Mouse (Mus musculus) heart, adult 8-10 months (tissue): ENCODE measurements around the gene Tpgs1. TPM values are rescaled to one million over a fixed set of nuclear protein-coding genes. Genes with fewer than 3 reads are reported as not detected.

Experiments
- DNase-seq: peaks from one replicate; pipeline ENCODE4 v3.0.0; 2022; ENCODE audit warnings: low spot score
- total RNA-seq, 4 experiments: library from RNA; stranded (reverse); gene quantifications; 2 replicates each; pipeline ENCODE4 v1.2.4; 2022

The Tpgs1 gene
- 10 to 100 TPM; 14.5 to 20.0 (median 16.9) TPM for total RNA-seq

DNA sequence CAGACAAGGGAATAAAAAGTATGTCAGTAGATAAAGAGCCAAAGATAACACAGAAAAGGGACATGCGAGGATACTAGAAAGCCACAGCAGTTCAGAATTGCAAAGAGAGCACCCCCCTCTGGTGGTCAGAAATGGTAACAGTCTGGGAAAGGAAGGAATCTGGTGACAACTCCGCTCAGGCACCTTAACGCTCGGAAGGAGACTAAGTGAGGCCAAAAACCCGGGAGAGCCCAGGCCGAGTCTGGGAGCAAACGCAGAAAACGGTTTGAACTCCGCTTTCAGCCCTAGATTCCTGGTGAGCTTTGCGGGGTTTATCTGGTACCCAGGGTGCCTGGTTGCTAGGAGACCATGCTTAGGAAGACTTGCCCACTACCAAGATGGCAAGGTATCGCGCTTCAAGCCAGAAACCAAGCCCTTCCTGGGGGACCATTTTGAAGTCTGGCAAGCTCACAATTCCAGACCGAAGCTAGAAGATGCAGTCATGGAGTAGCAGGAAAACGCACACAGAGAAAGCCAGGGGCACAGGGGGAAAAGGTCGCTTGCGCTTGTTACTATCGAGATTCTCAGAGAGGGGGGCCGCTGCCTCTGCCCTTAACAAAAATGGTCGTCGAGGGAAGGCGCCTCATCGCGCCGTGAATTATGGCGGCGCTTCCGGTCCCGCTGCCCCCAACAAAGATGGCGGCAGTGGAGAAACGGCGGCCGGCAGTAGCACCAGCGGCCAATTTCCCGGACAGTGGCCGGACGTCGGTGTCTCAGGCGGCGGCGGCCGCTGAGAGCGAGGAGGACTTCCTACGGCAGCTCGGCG, at the start of gene Tpgs1:
Gene Tpgs1 (plus strand): TSS at position 599 of the 805 bp plus-strand sequence.
- peak; percentile 92 for DNase-seq

DNA sequence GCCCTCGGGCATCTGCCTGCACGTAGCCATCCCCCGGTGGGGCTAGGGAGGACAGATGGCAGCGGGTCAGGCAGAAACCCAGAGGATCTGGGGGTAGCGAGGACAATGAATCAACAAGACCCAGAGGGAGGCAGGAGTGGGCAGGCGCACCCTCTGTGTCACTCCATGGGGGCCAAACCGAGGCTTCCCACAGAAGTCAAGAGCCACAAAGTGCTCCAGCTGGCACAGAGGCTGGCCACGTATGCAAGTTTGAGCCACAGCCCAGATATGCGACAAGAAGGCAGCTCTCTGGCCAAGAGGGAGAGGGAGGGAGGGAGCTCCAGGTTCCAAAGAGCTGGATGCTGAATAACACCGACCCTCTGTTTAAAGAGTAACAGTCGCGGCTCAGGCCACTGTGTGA, 45.2 kb upstream of the Tpgs1 start:
- peak; percentile 43 for DNase-seq

DNA sequence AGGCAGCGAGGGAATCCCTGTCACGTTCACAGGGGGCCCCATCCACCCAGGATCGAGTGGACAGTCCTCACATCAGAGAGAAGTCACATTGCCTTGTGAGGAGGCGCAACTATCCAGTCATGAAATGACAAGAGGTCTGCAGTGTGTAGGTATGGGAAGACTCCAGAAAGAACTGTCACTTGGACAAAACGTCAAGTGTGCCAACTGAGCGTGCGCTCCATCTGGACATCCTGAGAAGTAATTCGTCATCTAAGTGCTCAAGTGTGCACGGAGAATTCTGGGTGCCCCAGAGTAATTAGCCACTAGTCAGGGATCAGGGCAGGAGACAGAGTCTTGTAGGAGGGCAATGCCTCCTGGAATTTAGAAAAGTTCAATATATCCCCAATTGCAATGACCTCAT, 43.8 kb upstream of the Tpgs1 start:
- DNase-seq = no peak

DNA sequence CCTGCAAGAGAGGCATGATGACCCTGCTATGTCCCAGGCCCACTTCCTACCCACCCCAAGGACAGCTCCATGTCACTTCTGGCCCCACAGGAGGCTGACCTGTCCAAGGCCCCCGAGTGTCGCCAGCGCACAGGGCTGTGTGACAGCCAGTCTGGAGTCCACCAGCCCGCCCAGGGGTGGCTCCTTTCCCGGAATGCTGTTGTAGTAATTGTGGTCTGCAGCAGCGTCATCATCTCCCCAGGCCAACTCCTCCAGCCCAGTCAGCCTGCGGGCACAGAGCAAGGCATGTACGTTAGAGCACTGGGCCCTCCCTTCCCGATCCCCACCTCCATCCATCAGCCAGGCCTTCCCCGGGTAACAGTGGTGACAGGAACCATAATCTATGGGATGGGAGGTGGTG, 43.0 kb upstream of the Tpgs1 start:
- no peak for DNase-seq

DNA sequence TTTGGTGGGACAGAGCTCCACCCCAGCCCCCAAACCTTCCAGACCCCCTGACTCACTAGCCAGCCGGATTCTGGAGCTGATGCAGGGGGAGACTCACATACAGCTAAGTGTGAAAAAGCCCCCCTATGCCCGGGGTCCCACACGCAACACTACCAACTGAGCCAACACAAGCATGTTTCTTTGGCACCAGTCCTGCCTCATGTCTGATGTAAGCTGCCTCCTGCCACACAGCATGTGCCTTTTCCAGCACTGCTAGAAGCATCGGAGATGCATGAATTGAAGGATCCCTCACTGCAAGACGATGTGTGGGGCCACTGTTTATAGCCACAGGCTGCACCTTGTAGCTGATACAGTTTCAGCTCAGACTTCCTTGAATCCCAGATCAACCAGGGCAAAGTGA, 40.8 kb upstream of the Tpgs1 start:
- no peak for DNase-seq

DNA sequence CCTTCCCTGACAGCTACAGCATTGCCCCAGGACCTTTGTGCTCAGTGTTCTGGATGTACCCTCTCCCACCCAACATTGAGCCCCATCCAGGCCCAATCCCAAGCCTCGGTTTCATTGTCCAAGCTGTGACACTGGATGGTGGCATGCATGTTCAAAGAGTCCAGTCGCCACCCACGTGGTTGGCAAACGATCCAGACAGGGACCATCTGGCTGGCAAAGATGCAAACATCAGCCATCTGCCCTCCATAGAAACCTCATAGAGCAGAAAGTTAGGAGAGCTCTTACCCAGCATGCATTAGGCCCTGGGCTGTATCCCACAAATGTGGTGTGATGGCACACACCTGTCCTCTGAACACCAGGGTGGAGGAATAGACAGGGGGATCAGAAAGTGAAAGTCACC, 37.7 kb upstream of the Tpgs1 start:
- no peak for DNase-seq

DNA sequence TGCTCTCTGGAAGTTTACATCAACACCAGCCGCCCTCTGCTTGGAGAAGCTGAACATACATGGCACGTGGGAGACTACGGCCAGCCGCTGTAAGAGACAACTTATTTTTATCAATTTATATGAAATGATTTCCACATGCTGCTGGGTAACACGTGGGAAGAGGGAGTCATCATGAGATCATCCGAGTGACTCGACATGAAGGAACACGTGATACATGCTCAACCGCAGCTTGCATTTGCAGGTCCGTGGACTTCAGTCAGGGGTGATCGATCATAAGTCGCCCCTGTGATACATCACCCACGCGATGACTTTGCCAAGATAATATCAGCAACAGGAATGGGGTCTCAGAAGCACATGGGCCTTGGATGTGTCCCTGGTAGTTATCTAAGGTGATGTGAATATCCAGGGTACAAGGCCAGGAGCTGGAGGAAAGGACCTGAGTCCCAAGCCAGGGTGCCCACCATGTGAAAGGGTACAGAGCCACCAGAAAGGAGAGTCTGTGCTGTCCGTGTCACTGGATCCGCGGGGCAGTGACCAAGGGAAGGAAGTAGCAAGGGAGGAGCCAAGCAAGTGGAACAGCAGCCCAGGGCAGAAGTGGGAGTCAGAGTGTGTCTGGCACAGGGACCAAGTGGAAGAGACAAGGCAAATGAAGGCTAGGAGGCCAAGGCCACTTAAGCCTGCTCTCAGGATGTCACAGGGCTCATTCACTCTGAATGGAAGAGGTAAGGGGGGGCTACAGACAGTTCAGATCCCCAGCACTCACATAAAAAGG, 36.0 kb upstream of the Tpgs1 start:
- DNase-seq = no peak

DNA sequence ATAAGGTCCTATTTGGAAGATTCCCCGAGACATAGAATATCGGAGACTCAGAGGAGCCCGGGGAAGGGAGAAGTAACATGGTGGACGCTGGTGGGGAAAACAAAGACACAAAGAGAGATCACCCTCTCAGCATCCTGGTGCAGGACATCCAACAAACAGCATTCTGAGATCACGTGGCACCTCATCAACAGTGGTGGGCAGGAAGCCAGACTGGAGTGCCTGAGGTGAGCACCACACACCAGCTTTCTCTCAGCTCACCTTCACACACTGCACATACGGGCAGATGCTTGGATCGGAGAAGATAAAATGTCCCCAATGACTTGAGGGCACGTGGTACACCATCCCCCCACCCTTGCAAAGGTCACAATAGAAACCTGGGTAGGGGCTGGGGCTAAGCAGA, 32.9 kb upstream of the Tpgs1 start:
- DNase-seq = no peak

DNA sequence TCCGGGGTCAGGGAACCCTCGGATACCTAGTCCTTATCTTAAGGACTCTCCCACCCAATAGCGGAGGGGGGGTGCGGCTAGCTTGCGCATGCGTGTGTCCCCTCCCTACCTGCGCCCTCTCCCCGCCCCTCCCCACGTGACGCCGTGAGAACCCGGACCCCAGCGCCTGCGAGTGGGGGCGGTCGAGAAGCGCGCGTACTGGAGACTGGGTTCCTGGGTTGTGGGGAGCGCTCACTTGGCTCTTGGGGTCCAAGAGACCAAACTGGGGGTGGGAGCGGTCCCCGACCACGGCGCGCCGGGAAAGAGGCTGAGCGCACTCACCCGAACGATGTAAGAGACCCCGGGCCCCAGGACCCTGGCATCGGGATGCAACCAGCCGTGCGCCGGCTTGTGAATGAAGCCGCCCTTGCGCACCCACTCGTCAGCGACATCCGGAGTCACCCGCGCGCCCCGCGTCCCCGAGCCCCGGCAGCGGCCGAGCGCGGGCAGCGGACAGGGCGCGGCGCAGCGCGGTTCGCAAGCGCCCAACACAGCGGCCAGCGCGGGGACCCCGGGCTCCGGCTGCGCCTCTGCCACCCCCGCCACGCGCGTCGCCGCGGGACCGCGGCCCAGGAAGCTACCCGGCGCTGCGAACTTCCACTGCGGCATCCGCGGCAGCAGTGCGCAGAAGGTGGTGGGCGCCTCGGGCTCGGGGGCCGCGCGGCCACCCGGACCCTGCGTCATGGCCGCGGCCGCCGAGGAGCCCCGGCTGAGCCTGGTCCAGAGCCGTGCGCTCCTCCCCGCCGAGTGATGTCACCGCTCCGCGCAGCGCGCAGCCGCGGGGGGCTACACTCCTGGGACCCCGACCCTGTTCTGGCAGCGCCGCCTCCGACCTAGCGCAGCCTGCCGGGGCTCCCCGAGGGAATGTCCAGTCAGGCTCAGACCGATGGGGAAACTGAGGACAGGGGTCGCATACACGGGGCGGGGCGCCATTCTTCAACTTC, 31.8 kb upstream of the Tpgs1 start, which contains the start of gene Shc2:
Gene Shc2 (minus strand): TSS at position 791 of the 983 bp plus-strand sequence.
- no peak for DNase-seq

DNA sequence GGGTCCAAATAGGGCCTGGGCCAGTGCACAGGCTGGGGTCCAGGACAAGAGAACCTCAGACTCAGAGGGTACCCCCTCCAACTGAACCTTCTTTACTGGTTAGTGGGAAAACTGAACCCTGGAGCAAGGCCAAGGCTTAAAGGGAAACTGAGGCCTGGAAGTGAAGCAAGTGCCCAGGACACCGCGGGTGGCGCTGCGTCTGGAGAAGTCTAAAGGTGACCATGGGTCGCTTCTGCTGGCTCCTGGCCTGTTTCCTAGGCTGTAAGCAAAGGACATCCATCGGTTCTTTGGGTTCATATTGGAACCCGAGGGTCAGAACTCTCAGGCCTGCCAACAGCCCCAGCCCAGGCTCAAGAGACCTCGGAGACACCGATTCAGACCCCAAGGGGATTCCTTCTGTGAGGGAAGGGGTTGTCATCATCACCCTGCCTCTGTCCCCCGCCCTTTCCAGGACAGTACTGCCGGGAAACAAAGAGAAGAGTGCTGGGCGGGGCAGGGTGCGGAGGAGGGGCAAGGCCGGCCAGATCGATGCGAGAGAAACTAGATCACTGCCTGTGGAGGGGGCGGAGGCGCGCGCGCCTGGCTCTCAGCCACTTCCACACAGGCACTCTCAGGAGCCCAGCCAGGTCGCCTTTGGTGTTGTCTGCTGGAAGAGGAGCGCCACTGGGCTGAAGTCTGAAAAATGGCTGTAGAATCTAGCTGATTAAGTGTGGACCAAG, 30.5 kb upstream of the Tpgs1 start:
- peak; percentile 32 for DNase-seq

DNA sequence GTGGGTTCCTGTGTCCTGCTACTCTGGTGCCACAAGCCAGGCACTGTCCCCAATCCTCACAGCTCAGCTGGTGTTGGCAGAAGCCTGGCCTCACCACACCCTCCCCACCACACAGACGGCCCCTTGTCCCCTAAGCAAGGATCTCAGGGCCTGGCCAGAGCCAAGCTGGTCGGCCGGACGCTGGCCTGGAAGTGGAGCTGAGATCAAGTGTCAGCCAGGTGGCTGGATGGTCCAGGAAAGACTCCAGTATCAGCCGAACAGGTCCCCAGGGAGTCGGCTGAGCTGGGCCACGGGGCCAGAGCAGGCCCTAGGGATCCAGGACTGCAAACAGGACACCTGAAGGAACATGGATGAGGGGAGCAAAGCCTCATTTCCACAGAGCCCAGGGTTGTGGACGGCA, 23.5 kb upstream of the Tpgs1 start, which contains the start of gene Odf3l2:
Gene Odf3l2 (minus strand): TSS at position 28 of the 400 bp plus-strand sequence.
- no peak for DNase-seq

DNA sequence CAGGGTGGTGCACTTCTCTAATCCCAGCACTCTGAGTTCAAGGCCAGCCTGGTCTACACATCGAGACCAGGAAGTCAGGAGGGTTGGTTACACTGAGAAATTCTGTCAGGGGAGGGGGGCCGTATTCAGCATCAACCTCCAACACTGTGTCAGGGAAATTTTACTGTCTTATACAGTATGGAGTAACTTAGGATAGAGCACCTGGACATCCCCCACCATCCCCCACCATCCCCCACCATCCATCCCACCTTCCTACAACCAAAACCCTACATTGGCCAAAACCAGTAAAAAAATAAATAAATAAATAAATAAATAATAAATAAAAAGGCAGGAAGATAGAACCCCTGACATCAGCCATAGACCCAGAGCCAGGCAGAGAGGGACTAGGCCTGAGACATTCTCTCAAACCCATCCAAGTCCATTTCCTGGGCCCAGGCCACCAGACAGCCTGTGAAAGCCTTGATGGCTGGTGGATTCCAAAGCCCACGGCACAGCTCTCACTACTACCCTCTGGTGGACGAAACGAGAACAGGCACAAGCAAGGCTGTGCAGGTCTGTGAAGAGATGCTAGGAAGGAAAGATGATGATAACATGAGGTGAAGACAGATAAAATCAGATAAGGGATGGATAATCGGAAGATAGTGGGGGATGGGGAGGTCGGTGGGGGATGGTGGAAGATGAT, 20.0 kb upstream of the Tpgs1 start:
- DNase-seq = peak; percentile 55

DNA sequence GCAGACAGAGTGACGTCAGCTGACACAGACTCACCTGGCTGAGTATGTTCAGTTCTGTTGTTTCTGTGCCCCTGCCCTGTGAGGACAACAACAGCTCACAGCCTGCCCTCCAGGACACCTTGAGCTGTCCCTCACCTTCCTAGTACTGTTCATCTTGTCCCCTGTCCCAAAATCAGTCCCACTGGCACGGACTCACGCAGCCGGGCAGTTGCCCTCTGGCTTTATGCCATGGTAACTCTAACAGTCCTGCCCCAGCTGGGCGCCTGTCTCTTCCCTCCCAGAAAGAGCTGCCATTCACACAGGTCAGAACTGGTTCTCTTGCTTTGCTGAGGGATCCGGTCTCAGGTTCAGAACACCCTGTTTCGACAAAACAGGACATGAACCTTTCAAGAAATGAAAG, 16.4 kb upstream of the Tpgs1 start:
- no peak for DNase-seq

DNA sequence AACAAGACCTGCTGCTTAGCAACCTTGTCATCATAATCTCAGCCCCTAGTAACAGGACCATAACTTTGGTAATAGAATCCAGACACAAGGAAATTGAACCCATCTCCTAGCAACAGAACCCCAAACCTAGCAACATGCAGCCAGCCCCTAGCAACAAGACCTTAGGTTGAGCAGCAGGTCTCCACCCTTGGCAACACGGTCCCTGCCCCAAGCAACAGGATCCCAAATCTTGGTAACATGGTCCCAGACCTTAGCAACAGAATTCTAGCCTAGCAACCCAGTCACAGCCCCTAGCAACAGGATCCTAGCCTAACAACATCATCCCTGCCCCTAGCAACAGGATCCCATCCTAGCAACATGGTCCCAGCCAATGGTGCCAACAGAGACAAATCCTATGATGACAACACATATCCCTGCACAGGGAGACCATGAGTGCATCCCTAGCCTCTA, 14.2 kb upstream of the Tpgs1 start:
- no peak for DNase-seq

DNA sequence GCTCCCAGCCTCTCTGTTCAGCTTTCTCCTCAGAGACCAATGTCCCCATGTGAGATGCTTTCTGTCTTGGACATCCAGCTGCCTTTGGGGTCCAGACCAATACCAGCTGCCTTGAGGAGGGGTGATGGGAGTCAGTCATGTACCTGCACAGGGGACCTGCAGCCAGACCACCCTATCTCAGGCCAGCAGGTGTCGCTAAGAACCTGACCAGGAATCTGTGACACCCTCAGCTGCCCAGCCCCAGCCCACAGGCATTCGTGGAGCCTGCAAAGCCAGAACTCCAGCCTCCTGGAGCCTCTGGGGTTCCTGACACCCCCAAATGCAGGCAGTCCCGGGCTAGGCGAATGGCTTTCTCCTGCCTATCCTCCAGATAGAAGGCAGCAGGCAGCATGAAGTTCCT, 10.3 kb upstream of the Tpgs1 start:
- no peak for DNase-seq

DNA sequence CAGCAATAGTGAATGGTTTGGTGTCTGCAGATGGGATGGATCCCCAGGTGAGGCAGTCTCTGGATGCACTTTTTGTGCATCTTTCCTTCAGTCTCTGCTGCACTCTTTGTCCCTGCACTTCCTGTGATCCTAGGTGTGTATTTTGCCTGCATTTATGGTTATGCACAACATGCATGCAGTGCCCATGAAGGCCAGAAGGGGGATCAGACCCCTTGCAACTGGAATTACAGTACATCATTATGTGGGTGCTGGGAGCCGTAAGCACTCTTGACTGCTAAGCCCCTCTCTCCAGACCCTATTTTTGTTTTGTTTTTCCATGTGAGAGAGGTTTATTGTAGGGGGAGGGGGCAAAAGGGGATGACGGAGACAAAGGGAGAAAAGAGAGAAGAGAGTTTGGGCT, 8.9 kb upstream of the Tpgs1 start:
- DNase-seq = no peak

DNA sequence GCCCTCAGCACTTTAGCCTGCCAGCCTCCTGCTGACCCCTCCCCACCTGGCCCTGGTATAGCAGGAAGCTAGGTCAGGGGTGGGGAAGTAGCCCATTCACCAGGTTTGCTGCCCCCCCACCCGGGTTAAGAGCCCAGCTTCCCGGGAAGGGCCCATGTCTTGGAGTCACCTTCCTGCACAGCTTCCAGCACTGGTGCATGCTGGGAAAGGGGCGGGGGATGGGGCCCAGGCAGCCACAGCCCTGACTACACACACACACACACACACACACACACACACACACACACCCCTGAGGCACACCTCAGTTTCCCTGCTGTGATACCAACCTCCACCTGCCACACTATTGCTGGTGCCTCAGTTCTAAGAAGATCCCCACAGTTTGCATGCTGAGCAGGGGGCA, 7.3 kb upstream of the Tpgs1 start:
- no peak for DNase-seq

DNA sequence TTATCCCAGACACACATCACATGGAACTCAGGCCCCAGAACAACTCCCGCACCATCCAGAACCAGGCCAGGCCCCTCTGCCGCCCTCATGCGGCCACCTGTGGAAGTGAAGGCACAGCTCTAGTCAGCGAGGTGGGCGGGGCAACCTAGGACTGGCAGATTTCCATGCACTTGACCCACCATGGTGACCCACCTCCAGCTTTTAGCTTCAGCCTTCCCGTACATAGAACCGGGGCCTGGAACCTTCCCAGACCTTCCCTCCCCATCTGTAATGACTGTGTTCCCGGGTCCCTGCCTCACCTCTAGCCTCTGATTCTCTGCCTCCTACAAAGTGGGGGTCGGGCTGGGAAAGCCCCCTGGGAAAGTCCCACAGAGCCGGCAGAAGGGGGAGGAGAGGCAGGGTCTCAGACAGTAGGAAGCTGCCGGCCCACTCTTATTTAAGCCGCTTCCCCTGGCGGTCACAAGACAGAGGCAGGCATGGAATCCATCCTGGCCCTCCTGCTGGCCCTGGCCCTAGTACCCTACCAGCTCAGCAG, 5.0 kb upstream of the Tpgs1 start, which contains the start of gene Madcam1:
Gene Madcam1 (plus strand): TSS at position 429 of the 535 bp plus-strand sequence.
- DNase-seq = no peak

DNA sequence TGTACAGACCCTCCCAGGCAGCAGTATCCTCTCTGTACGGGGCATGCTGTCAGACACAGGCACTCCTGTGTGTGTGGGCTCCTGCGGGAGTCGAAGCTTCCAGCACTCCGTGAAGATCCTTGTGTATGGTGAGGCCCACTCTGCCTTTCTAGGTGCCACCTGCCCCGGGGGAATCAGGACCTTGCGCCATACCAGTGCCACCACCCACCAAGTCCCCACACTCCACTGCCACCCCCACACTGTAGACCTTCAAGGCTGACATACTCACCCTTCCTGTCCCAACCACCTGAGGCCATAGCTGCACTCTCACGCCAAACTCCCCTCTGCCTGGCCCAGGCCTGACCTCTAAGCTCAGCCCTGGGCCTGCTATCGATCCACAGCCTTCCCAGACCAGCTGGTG, 4.1 kb upstream of the Tpgs1 start:
- DNase-seq = no peak

DNA sequence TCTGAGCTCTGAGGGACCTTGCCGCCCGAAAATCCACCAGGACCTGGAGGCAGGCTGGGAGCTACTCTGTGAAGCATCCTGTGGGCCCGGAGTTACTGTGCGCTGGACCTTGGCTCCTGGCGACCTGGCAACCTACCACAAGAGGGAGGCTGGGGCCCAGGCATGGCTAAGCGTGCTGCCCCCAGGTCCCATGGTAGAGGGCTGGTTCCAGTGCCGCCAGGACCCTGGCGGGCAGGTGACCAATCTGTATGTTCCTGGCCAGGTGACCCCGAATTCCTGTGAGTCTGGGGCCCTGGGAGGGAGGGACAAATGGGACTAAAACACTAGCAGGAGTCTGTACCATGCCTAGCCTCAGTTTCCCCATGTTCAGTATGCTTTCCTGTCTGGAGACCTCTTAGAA, 2.7 kb upstream of the Tpgs1 start:
- DNase-seq = no peak
